8 mouse cellular contexts compared by ENCODE assay signal in the genomic region with DNA sequence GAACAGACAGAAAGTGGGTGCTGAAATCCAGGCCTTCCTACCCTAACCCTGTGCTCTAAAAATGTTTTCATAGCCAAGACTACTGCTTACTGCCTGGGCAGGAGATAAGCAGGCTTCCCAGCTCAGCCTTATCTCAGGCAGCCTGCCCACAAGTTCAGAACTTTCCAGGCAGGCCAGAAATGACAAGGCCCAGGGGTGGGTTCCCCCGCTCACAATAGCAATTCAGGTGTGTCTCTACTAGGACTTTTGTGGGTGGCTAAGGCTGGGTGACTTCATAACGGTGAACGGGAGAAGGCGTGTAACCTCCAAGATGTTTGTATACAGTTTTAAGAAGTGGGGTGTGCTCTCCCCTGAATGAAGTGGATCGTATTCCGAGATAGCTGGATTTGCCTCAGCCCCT. TPM values are rescaled to one million over a fixed set of nuclear protein-coding genes. Genes with fewer than 3 reads are reported as not detected.
DNase-seq lines count a peak whose midpoint lies in the region; ATAC-seq and TF ChIP-seq lines count a peak whose summit lies in the region.

No protein-coding gene starts in this region.

- H3K4me3 ChIP-seq in left cerebral cortex, adult 2 months = peak overlapping the region; percentile 99
- peak overlapping the region; percentile 84 for H3K4me3 ChIP-seq in heart, embryonic 16.5 days (ENCODE audit: low read length)
- peak overlapping the region; percentile 81 for H3K4me3 ChIP-seq in liver, embryonic 15.5 days (replicated peaks)
- peak overlapping the region; percentile 96 for H3K4me3 ChIP-seq in stomach, embryonic 16.5 days (replicated peaks; ENCODE audit: low read length)

- H3K36me3 ChIP-seq in heart, embryonic 16.5 days (ENCODE audit: control insufficient read depth, insufficient read depth) = peaks cover 34% of the 10 kb centered on the region
- peaks cover 62% of the 10 kb centered on the region for H3K36me3 ChIP-seq in liver, embryonic 15.5 days (replicated peaks)
- peaks cover 5% of the 10 kb centered on the region; the same call in 1 of the 2 replicates for H3K36me3 ChIP-seq in stomach, embryonic 16.5 days (ENCODE audit: control insufficient read depth, insufficient read depth, low read length)

- H3K4me1 ChIP-seq in heart, embryonic 16.5 days (ENCODE audit: control insufficient read depth, insufficient read depth, low read length) = peaks cover 18% of the 10 kb centered on the region
- peaks cover 43% of the 10 kb centered on the region for H3K4me1 ChIP-seq in liver, embryonic 15.5 days (replicated peaks)
- H3K4me1 ChIP-seq in stomach, embryonic 16.5 days (ENCODE audit: control insufficient read depth, insufficient read depth, low read length) = peaks cover 22% of the 10 kb centered on the region; the same call in 1 of the 2 replicates

- H3K27me3 ChIP-seq in heart, embryonic 16.5 days (ENCODE audit: control insufficient read depth, insufficient read depth, low read length) = no peaks in the 10 kb centered on the region
- H3K27me3 ChIP-seq in liver, embryonic 15.5 days = no peaks in the 10 kb centered on the region
- H3K27me3 ChIP-seq in stomach, embryonic 16.5 days (ENCODE audit: control insufficient read depth, insufficient read depth, low read length) = no peaks in the 10 kb centered on the region

- H3K9ac ChIP-seq in heart, embryonic 16.5 days (ENCODE audit: low read length) = peak overlapping the region; percentile 88
- H3K9ac ChIP-seq in liver, embryonic 15.5 days = peak overlapping the region; percentile 96
- H3K9ac ChIP-seq in stomach, embryonic 16.5 days (ENCODE audit: low read length) = peak overlapping the region; percentile 94

- peak overlapping the region; percentile 78 for H3K4me2 ChIP-seq in heart, embryonic 16.5 days (ENCODE audit: low read depth, low read length)
- peak overlapping the region; percentile 82 for H3K4me2 ChIP-seq in liver, embryonic 15.5 days
- peak overlapping the region; percentile 81 for H3K4me2 ChIP-seq in stomach, embryonic 16.5 days (ENCODE audit: low read depth, low read length)

- intact Hi-C loops in left cerebral cortex, adult 2 months (cut with DNase I) = no loop called here
- intact Hi-C loops in left cerebral cortex, postnatal 10 days (cut with DNase I) = no loop called here

- no peak for DNase-seq in left cerebral cortex, adult 2 months (ENCODE audit: extremely low spot score in 1 of 2, low spot score in 2 of 2)
- no peak for DNase-seq in left cerebral cortex, postnatal 10 days (ENCODE audit: extremely low spot score in 1 of 2, low spot score in 2 of 2)
- no peak for DNase-seq in adrenal gland, adult 8-10 months
- no peak for DNase-seq in right cerebral cortex, postnatal 36 days (ENCODE audit: low spot score in 2 of 2)

- peak overlapping the region; percentile 100 for H3K27ac ChIP-seq in left cerebral cortex, adult 2 months
- H3K27ac ChIP-seq in heart, embryonic 16.5 days (ENCODE audit: low read length) = peak overlapping the region; percentile 99
- peak overlapping the region; percentile 100 for H3K27ac ChIP-seq in liver, embryonic 15.5 days (replicated peaks)
- peak overlapping the region; percentile 99 for H3K27ac ChIP-seq in stomach, embryonic 16.5 days (ENCODE audit: low read length)

- 1% methylated on average over 6 of the region's 6 CpGs for WGBS in heart, embryonic 16.5 days
- WGBS in liver, embryonic 15.5 days (ENCODE audit: insufficient replicate concordance) = 1% methylated on average over 6 of the region's 6 CpGs
- 5% methylated on average over 6 of the region's 6 CpGs for WGBS in stomach, embryonic 16.5 days

- no peak for TF ChIP-seq CTCF in left cerebral cortex, adult 2 months (IDR thresholded peaks at IDR 0.05)

- ATAC-seq in common myeloid progenitor, adult 5-6 weeks (replicated peaks; ENCODE audit: low read depth, poor library complexity, severe bottlenecking) = peak; percentile 67
- ATAC-seq in heart, embryonic 16.5 days (replicated peaks; ENCODE audit: extremely low read depth, insufficient read depth, low FRiP score) = peak; percentile 63
- ATAC-seq in liver, embryonic 15.5 days (ENCODE audit: insufficient read depth) = peak; percentile 78
- ATAC-seq in stomach, embryonic 16.5 days (ENCODE audit: insufficient read depth, low FRiP score) = peak; percentile 22

- no peaks in the 10 kb centered on the region for H3K9me3 ChIP-seq in heart, embryonic 16.5 days (replicated peaks; ENCODE audit: control insufficient read depth, low read length)
- no peaks in the 10 kb centered on the region for H3K9me3 ChIP-seq in liver, embryonic 15.5 days (replicated peaks)
- H3K9me3 ChIP-seq in stomach, embryonic 16.5 days (replicated peaks; ENCODE audit: control insufficient read depth, low read length) = no peaks in the 10 kb centered on the region

RNA-seq across cellular contexts. Expression of gene Hmbs, which starts 0.7 kb away (rescaled TPM):
- 10 to 100 TPM; 20.8 to 21.1 TPM for total RNA-seq in left cerebral cortex, adult 2 months (2021)
- total RNA-seq in left cerebral cortex, postnatal 10 days (2021) = 10 to 100 TPM; 20.5 to 24.0 TPM
- total RNA-seq in common myeloid progenitor, adult 5-6 weeks (2017) = 71.4 and 73.7 TPM in 2 replicates
- polyA plus RNA-seq in heart, embryonic 16.5 days (2015; fragmentation: Nextera tagmentation; extraction: Ambion mirVana) = 97.2 and 102 TPM in 2 replicates
- polyA plus RNA-seq in liver, embryonic 15.5 days (2015; fragmentation: Nextera tagmentation; extraction: Ambion mirVana) = 1,466 and 1,543 TPM in 2 replicates
- polyA plus RNA-seq in stomach, embryonic 16.5 days (2015; fragmentation: Nextera tagmentation; extraction: Ambion mirVana) = 162 and 170 TPM in 2 replicates
- 100 to 1,000 TPM in 2 of 4 experiments, 10 to 100 TPM in 2; 82.8 to 122 (median 96.8) TPM for total RNA-seq in adrenal gland, adult 8-10 months (2022)

RNA-seq across cellular contexts. Expression of gene H2afx, which starts 8.8 kb away (rescaled TPM):
- 10 to 100 TPM; 46.1 to 53.2 TPM for total RNA-seq in left cerebral cortex, adult 2 months (2021)
- 10 to 100 TPM; 66.5 to 67.6 TPM for total RNA-seq in left cerebral cortex, postnatal 10 days (2021)
- 286 and 311 TPM in 2 replicates for total RNA-seq in common myeloid progenitor, adult 5-6 weeks (2017)
- 179 and 186 TPM in 2 replicates for polyA plus RNA-seq in heart, embryonic 16.5 days (2015; fragmentation: Nextera tagmentation; extraction: Ambion mirVana)
- polyA plus RNA-seq in liver, embryonic 15.5 days (2015; fragmentation: Nextera tagmentation; extraction: Ambion mirVana) = 226 and 228 TPM in 2 replicates
- 203 and 218 TPM in 2 replicates for polyA plus RNA-seq in stomach, embryonic 16.5 days (2015; fragmentation: Nextera tagmentation; extraction: Ambion mirVana)
- 10 to 100 TPM; 25.9 to 44.6 (median 31.7) TPM for total RNA-seq in adrenal gland, adult 8-10 months (2022)

RNA-seq across cellular contexts. Expression of gene Dpagt1, which starts 17.5 kb away (rescaled TPM):
- 10 to 100 TPM; 13.8 to 14.6 TPM for total RNA-seq in left cerebral cortex, adult 2 months (2021)
- 10 to 100 TPM; 15.5 to 17.9 TPM for total RNA-seq in left cerebral cortex, postnatal 10 days (2021)
- 10.6 and 14.2 TPM in 2 replicates for total RNA-seq in common myeloid progenitor, adult 5-6 weeks (2017)
- 28.5 and 33.7 TPM in 2 replicates for polyA plus RNA-seq in heart, embryonic 16.5 days (2015; fragmentation: Nextera tagmentation; extraction: Ambion mirVana)
- 17.9 and 18.4 TPM in 2 replicates for polyA plus RNA-seq in liver, embryonic 15.5 days (2015; fragmentation: Nextera tagmentation; extraction: Ambion mirVana)
- 32.0 and 40.6 TPM in 2 replicates for polyA plus RNA-seq in stomach, embryonic 16.5 days (2015; fragmentation: Nextera tagmentation; extraction: Ambion mirVana)
- 10 to 100 TPM; 31.4 to 37.0 (median 34.8) TPM for total RNA-seq in adrenal gland, adult 8-10 months (2022)

RNA-seq across cellular contexts. Expression of gene Vps11, which starts 18.2 kb away (rescaled TPM):
- 10 to 100 TPM; 52.1 to 53.1 TPM for total RNA-seq in left cerebral cortex, adult 2 months (2021)
- 10 to 100 TPM; 42.6 to 49.1 TPM for total RNA-seq in left cerebral cortex, postnatal 10 days (2021)
- 16.9 and 18.6 TPM in 2 replicates for total RNA-seq in common myeloid progenitor, adult 5-6 weeks (2017)
- polyA plus RNA-seq in heart, embryonic 16.5 days (2015; fragmentation: Nextera tagmentation; extraction: Ambion mirVana) = 20.9 and 23.1 TPM in 2 replicates
- 14.6 and 15.1 TPM in 2 replicates for polyA plus RNA-seq in liver, embryonic 15.5 days (2015; fragmentation: Nextera tagmentation; extraction: Ambion mirVana)
- polyA plus RNA-seq in stomach, embryonic 16.5 days (2015; fragmentation: Nextera tagmentation; extraction: Ambion mirVana) = 30.0 and 31.6 TPM in 2 replicates
- 10 to 100 TPM; 78.0 to 91.8 (median 85.8) TPM for total RNA-seq in adrenal gland, adult 8-10 months (2022)

RNA-seq across cellular contexts. Expression of gene C2cd2l, which starts 23.2 kb away (rescaled TPM):
- total RNA-seq in left cerebral cortex, adult 2 months (2021) = 100 to 1,000 TPM; 190 to 222 TPM
- total RNA-seq in left cerebral cortex, postnatal 10 days (2021) = 100 to 1,000 TPM; 151 to 158 TPM
- 2.1 and 4.4 TPM in 2 replicates for total RNA-seq in common myeloid progenitor, adult 5-6 weeks (2017)
- polyA plus RNA-seq in heart, embryonic 16.5 days (2015; fragmentation: Nextera tagmentation; extraction: Ambion mirVana) = 8.2 and 8.6 TPM in 2 replicates
- polyA plus RNA-seq in liver, embryonic 15.5 days (2015; fragmentation: Nextera tagmentation; extraction: Ambion mirVana) = 9.6 and 10.4 TPM in 2 replicates
- polyA plus RNA-seq in stomach, embryonic 16.5 days (2015; fragmentation: Nextera tagmentation; extraction: Ambion mirVana) = 6.7 and 8.0 TPM in 2 replicates
- total RNA-seq in adrenal gland, adult 8-10 months (2022) = 10 to 100 TPM; 42.6 to 60.5 (median 49.9) TPM

Comparison
In these comparisons a context has a peak if more than half of its experiments do, and no peak if none do; other contexts are left out.
1. ATAC-seq: peak in every context shown above with its lines; median percentile 78 in liver, embryonic 15.5 days; 67 in common myeloid progenitor, adult 5-6 weeks; 63 in heart, embryonic 16.5 days; 22 in stomach, embryonic 16.5 days.